Mouse (Mus musculus): ENCODE measurements around the gene Rab25. TPM values are rescaled to one million over a fixed set of nuclear protein-coding genes. Genes with fewer than 3 reads are reported as not detected.

Gene Rab25
- polyA plus RNA-seq, 1 experiment = 0.16 TPM

GRCm38 (mm10) chr3:88552676-88553524, 4.8 kb upstream of the Rab25 start, which contains the start of gene Lamtor2:
Gene Lamtor2 (minus strand): TSS chr3:88553074.
- no peak for TF ChIP-seq GATA1 (IDR thresholded peaks at IDR 0.05; ENCODE audit: low read length)

DNA sequence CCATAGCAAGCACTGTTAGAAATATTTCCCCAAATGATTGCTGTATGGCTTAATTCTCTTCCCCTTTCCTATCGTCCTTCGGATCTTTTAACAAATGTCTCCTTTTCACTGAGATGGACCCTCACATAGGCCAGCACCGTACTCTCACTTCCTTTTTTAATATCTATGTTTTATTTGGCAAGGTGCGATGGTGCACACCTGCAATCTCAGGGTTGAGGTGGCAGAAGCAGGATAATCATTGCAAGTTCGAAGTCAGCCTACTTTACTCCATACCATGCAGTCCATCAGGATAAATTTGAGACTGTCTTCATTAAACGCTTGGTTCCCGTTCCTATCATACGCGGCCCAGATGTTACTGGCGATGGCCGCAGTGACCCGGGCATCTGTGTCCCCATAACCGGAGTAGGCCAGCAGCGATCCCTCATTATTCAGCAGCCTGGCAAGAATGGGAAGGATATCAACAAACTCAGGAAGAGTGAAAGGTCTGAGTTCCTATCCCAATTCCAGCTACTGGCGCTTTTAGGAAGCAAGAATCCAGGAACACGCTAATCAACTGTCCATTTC, 4.1 kb upstream of the Rab25 start:
- no peak for TF ChIP-seq GATA1 (IDR thresholded peaks at IDR 0.05; ENCODE audit: low read length)

GRCm38 (mm10) chr3:88551586-88551985, 3.5 kb upstream of the Rab25 start:
- no peak for TF ChIP-seq GATA1 (IDR thresholded peaks at IDR 0.05; ENCODE audit: low read length)

DNA sequence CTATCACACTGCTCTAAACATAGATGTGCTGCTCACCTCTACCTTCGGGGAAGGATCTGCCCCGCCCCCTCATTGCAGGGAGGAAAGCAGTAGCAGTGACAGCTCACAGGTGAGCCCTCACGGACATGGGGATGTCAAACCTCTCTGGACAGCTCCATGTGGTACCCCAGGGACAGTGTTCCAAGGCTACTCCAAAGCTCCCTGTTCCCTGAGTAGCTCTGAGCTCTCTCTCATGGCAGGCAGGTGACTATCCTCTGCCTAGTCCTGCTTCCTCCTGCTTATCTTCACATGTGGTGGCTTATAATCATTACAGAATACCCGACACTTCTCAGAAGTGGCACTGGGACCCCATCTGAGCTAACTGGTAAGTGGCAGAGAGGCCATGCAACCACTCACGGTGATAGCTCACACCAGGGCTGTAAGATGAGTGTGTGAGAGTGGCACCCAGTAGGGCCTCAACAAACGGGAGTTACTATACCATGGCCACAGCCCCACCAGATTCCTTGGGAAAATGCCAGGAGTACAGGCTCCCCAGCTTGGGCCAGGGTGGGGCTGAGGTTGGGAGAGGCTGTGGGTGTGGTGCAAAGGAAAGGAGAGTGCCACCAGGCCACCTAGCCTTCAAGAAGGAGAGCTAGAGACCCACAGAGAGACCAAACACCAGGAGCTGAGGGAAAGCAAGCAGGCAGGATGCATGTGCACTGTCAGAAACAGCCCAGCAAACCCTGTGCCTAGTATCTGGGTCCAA, 1.3 kb downstream of the Rab25 start:
- no peak for TF ChIP-seq GATA1 (IDR thresholded peaks at IDR 0.05; ENCODE audit: low read length)

DNA sequence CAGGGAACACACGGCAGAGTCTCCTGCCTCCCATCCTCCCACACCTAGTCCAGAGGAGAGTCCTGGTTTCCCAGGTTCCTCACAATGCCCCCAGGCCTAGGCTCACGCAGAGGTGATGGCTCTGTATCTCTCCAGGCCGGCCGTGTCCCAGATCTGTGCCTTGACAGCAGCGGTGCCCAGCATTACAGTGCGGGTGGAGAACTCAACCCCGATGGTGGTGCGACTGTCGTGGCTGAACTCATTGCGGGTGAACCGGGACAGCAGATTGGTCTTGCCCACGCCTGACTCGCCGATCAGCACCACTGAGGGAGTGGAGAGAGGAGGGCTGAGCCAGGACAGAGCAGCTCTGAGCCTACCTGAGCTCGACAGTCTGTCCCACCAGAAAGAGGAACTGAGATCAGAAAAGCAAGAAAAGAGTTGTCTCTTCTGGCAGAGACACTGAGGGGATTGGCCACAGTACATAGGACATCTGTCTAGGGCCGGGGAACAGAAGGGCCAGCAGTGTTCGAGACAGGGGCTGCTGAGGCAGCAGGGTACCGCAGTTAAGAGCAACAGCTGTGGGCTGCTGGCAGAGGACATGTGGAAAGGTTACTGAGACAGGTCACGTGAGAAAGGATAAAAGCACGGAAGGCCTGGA, 3.0 kb downstream of the Rab25 start:
- TF ChIP-seq GATA1 (IDR thresholded peaks at IDR 0.05; ENCODE audit: low read length) = no peak

- TF ChIP-seq GATA1 (IDR thresholded peaks at IDR 0.05; ENCODE audit: low read length) = no peak
Observed at GRCm38 (mm10) chr3:88544514-88544913, 3.6 kb downstream of the Rab25 start.

- peak; percentile 46 for TF ChIP-seq GATA1 (IDR thresholded peaks at IDR 0.05; ENCODE audit: low read length)
Observed at GRCm38 (mm10) chr3:88543651-88544410, 4.3 kb downstream of the Rab25 start.

DNA sequence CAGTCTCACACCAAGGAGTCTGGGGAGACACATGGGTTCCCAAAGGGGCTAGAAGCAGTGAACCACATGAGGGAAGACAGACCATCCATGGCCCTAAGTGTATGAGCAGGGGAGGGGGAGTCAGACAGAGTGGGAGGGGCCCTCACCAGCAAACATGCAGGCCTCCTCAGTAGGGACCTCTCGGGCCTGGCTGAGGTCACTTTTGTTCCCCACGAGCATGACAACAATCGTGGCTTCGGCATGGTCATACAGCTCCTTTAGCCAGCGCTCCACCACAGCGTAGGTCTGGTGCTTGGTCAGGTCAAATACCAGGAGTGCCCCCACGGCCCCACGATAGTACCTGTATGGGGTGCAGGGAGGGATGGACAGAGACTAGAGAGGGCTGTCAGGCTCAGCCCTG, 4.9 kb downstream of the Rab25 start:
- TF ChIP-seq GATA1 (IDR thresholded peaks at IDR 0.05; ENCODE audit: low read length) = no peak

DNA sequence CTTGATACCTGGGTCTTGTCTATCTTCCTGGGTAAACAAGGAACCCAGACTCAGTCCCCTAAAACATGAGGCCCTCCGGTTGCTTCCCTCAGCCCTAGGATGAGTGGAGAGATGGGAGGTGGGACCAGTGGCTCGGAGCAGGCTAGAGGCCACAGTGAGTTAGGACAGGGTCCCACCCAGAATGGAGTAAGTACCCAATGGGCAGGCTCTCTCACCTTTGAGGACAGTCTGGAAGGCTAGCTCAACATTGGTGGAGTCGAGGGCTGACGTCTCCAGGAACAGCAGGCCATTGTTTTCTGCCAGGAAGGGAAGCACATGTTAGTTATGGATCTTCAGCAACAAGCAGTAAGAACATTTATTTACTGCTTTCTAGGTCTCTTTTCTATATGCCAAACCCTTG, 5.6 kb downstream of the Rab25 start:
- no peak for TF ChIP-seq GATA1 (IDR thresholded peaks at IDR 0.05; ENCODE audit: low read length)

DNA sequence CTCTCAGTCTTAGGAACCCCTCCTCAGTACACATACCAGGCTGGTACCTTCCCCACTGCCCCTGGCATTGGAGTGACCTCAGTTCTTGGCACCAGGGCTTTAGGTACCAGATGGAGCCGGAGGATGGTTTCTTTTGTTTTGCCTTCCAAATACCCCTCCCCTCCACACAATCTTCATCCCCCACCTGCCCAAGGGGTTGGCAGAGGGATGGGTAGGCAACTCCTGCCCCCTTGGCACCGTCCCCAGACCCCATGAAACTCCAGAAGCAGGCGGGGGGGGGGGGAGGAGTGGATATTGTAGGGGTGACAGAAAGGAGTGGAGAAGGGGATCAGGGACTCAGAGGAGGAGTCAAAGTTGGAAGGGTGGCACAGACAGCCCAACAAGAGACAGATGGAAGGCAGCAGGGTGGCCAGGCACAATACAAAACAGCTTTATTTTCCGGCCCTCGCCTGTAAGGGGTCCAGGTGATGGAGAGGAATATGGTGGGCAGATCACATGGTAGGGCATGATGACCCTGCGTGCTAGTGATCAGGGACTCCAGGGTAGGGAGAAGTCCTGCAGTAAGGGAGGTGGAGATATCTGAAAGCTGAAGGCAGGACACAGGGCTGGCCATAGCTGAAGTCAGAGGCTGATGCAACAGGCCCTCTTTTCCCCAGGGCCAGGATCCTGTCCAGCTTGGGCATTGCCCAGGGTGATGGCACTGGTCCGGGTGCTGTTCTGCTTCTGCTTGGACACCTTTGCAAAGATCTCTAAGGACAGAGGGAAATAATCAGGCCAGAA, 6.3 kb downstream of the Rab25 start:
- TF ChIP-seq GATA1 (IDR thresholded peaks at IDR 0.05; ENCODE audit: low read length) = no peak

DNA sequence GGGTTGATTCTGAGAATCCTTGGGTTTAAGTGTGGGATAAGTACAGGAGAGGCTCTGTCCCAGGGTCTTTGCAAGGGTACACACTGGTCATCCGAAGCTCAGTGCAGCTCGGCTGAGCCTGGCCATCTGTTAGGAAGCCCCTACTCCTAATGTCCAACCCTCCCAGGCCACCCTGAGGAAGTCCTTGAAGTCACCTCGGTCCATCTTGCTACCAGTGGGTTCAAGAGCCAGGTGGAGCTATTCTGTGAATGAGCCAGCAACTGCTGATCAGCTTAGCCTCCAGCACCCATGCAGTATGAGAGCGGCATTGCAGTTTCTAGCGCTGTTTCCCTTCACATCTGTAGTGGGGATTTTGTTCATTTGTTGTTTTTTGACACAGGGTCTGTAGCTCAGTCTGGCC, 8.0 kb downstream of the Rab25 start:
- TF ChIP-seq GATA1 (IDR thresholded peaks at IDR 0.05; ENCODE audit: low read length) = no peak

DNA sequence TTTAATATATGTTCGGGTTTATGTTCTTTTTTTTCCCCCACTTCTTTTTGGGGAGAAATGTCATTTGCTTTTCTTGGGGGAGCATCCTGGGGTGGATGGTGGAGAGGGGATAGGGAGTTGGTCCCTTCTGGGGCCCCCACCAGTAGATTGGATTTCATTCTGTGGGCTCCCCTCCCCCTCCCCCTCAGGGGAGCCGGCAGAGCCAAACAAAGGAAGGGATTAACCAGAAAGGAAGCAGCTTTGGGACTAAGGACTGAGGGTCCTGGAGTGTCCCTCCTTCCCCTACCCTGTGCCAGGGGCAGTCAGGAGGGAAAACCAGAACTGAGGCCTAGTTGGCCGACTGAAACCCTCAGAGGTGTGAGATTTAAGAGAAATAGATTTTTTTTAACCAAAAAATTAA, 8.7 kb downstream of the Rab25 start:
- no peak for TF ChIP-seq GATA1 (IDR thresholded peaks at IDR 0.05; ENCODE audit: low read length)

DNA sequence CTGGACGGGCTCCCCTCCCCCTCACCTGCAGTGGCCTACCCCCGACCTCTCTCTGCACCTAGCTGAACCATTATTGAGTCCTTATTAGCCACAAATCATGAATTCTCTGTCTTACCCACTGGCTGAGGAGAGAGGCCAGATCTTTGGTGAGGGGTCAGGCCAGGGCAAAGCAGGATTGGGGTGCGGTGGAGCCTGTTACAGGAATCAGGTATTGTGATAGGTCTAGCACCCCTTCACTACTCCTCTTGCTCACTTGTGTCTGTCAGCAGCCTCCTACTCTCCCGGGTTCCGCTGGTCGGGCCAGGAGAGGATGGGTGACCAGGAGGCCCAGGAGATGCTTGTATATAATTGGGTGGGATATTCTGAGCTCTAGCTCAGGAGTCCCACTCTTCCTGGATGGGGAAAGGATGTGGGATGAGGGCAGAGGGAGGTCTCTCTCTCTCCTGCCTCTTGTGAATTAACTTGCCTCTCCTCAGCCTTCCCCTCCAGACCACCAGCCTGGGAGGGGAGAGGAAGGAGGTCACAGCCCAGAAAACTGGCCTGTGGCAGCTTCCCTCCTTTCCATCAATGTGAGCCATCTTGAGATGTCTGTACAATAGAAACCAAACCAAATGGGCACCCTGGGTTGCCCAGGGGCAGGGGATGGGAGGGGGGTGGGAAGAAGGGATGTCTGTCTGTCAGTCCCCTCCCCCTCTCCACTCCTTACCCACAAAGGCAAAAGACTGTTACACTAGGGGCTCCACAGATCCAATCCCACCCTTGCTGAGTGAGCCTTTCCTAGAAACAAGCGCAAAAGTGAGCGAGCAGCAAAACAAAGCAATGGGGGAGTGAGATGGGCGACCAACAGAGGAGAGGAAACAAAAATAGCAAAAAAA, 9.6 kb downstream of the Rab25 start:
- no peak for TF ChIP-seq GATA1 (IDR thresholded peaks at IDR 0.05; ENCODE audit: low read length)

All from G1E-ER4 (cell line).